Mouse (Mus musculus): ENCODE measurements at regions not wholly inside any gene's neighbourhood (a gene's known extent, or its start where the extent isn't known, plus 50 kb on each side); places are given as distances from the start of the nearest gene placed in this dataset.

GRCm38 (mm10) chr1:76427439-76427838, 881.4 kb downstream of the Slc4a3 start:
- no peak for TF ChIP-seq POLR2A (IDR thresholded peaks at IDR 0.05; ENCODE audit: low read depth, low read length)
- TF ChIP-seq CTCF (IDR thresholded peaks at IDR 0.05; ENCODE audit: extremely low read depth, insufficient read length, insufficient replicate concordance, low read depth, low read length), result no peak
- Histone ChIP-seq H3K4me1 (ENCODE audit: control insufficient read depth, insufficient read depth, insufficient read length, low read length) (no peaks in the 10 kb centered on the region), H3K27ac (ENCODE audit: insufficient read depth, low read depth, low read length) (no peak overlapping the region), H3K4me3 (ENCODE audit: low read depth, low read length) (no peak overlapping the region), H3K27me3 (ENCODE audit: control insufficient read depth, insufficient read depth, low read length) (no peaks in the 10 kb centered on the region), H3K36me3 (ENCODE audit: control insufficient read depth, insufficient read depth, low read length) (no peaks in the 10 kb centered on the region)
- 78% methylated on average over 7 of the region's 7 CpGs for WGBS

- Histone ChIP-seq H3K27ac (ENCODE audit: insufficient read depth, low read depth, low read length) (no peak overlapping the region), H3K27me3 (ENCODE audit: control insufficient read depth, insufficient read depth, low read length) (no peaks in the 10 kb centered on the region), H3K36me3 (ENCODE audit: control insufficient read depth, insufficient read depth, low read length) (no peaks in the 10 kb centered on the region), H3K4me3 (ENCODE audit: low read depth, low read length) (no peak overlapping the region), H3K4me1 (ENCODE audit: control insufficient read depth, insufficient read depth, insufficient read length, low read length) (no peaks in the 10 kb centered on the region)
- 81% methylated on average over 6 of the region's 6 CpGs for WGBS
- no peak for TF ChIP-seq CTCF (IDR thresholded peaks at IDR 0.05; ENCODE audit: extremely low read depth, insufficient read length, insufficient replicate concordance, low read depth, low read length)
- TF ChIP-seq POLR2A (IDR thresholded peaks at IDR 0.05; ENCODE audit: low read depth, low read length), result no peak
These were observed 884.1 kb downstream of the Slc4a3 start for GRCm38 (mm10) chr1:76430041-76430610.

DNA sequence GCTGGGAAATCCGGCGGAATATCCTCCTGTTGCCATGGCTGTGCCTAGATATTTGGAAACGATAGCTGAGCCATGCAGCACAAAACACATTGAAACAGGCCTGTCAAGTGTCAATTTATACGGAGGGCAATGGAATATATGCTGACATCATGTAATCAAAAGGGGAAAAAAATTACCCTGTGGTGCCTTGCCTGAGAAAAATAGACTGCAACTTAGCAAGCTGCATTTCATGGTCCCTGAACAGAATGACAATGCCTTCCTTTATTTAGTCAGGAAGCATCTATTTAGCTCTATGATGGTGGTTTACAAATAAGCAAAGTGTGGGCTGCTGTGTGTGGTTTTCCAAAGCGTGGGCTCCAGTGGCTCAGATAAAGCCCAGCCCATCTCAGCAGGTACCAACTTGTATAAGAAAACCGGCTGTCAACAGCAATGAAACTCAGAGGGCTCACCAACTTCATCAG, 887.4 kb downstream of the Slc4a3 start:
- Histone ChIP-seq H3K27me3 (ENCODE audit: control insufficient read depth, insufficient read depth, low read length) (no peaks in the 10 kb centered on the region), H3K27ac (ENCODE audit: insufficient read depth, low read depth, low read length) (no peak overlapping the region), H3K4me1 (ENCODE audit: control insufficient read depth, insufficient read depth, insufficient read length, low read length) (no peaks in the 10 kb centered on the region), H3K4me3 (ENCODE audit: low read depth, low read length) (no peak overlapping the region), H3K36me3 (ENCODE audit: control insufficient read depth, insufficient read depth, low read length) (no peaks in the 10 kb centered on the region)
- 66% methylated on average over 6 of the region's 6 CpGs for WGBS
- TF ChIP-seq POLR2A (IDR thresholded peaks at IDR 0.05; ENCODE audit: low read depth, low read length), result no peak
- no peak for TF ChIP-seq CTCF (IDR thresholded peaks at IDR 0.05; ENCODE audit: extremely low read depth, insufficient read length, insufficient replicate concordance, low read depth, low read length)

DNA sequence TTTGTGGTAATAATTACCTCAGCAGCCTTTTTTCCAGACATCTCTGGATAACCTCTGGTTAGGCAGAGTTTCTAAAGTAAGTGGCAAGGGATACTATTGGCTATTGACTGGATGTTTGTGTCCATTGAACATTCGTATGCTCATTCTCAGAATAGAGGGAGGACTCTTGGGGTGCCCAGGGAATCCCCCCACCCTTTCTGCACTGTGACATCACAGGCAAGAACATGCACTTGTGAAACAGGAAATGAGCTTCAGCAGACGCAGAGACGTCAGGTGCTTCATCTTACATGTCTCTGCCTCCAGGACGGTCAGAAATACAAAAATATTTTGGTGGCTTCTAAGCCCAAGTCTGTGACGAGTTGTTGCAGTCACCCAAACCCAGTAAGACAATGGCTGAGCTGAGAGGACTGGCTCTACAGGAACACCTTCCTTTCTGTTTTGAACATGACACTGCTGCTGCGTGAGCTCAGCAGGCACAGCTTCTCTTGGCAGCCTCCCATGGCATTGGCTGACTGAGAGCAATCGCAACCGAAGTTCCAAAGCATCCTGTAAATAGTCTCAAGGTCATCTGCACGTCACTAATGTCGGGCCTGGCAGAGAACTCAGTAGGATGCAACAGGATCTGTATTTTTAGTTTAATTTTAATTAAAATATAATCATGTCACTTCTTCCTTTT, 904.6 kb downstream of the Slc4a3 start:
- H3K36me3 ChIP-seq (ENCODE audit: control insufficient read depth, insufficient read depth, low read length), result no peaks in the 10 kb centered on the region
- H3K4me1 ChIP-seq (ENCODE audit: control insufficient read depth, insufficient read depth, insufficient read length, low read length), result no peaks in the 10 kb centered on the region
- WGBS, result 55% methylated on average over 10 of the region's 10 CpGs
- no peak for TF ChIP-seq POLR2A (IDR thresholded peaks at IDR 0.05; ENCODE audit: low read depth, low read length)
- TF ChIP-seq CTCF (IDR thresholded peaks at IDR 0.05; ENCODE audit: extremely low read depth, insufficient read length, insufficient replicate concordance, low read depth, low read length), result no peak
- H3K27me3 ChIP-seq (ENCODE audit: control insufficient read depth, insufficient read depth, low read length), result no peaks in the 10 kb centered on the region
- no peak overlapping the region for H3K4me3 ChIP-seq (ENCODE audit: low read depth, low read length)
- H3K27ac ChIP-seq (ENCODE audit: insufficient read depth, low read depth, low read length), result no peak overlapping the region

- TF ChIP-seq CTCF (IDR thresholded peaks at IDR 0.05; ENCODE audit: extremely low read depth, insufficient read length, insufficient replicate concordance, low read depth, low read length), result no peak
- no peak for TF ChIP-seq POLR2A (IDR thresholded peaks at IDR 0.05; ENCODE audit: low read depth, low read length)
- H3K27ac ChIP-seq (ENCODE audit: insufficient read depth, low read depth, low read length), result no peak overlapping the region
- no peaks in the 10 kb centered on the region for H3K36me3 ChIP-seq (ENCODE audit: control insufficient read depth, insufficient read depth, low read length)
- no peaks in the 10 kb centered on the region for H3K27me3 ChIP-seq (ENCODE audit: control insufficient read depth, insufficient read depth, low read length)
- no peaks in the 10 kb centered on the region for H3K4me1 ChIP-seq (ENCODE audit: control insufficient read depth, insufficient read depth, insufficient read length, low read length)
- H3K4me3 ChIP-seq (ENCODE audit: low read depth, low read length), result no peak overlapping the region
- 81% methylated on average over 7 of the region's 7 CpGs for WGBS
These were observed 907.2 kb downstream of the Slc4a3 start for GRCm38 (mm10) chr1:76453160-76453710.

DNA sequence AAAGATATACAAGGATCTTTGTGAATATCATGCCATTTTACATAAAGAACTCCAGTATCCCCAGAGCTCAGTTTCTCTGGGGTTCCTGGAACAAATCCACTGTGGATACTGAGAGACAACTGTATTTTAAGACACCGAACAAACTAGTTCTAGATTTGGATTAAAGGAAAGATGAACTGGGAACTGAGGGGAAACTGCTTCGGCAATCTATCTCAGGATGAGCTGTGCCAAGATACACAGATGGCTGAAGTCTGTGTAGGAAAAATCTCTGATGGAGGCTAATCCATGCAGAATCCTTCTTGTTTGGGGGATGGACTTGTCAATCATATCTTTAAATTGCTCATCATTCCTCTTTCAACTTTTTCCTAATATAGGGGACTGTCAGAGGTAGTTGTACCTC, 920.5 kb downstream of the Slc4a3 start:
- Histone ChIP-seq H3K4me3 (ENCODE audit: low read depth, low read length) (no peak overlapping the region), H3K4me1 (ENCODE audit: control insufficient read depth, insufficient read depth, insufficient read length, low read length) (no peaks in the 10 kb centered on the region), H3K27me3 (ENCODE audit: control insufficient read depth, insufficient read depth, low read length) (no peaks in the 10 kb centered on the region), H3K27ac (ENCODE audit: insufficient read depth, low read depth, low read length) (no peak overlapping the region), H3K36me3 (ENCODE audit: control insufficient read depth, insufficient read depth, low read length) (no peaks in the 10 kb centered on the region)
- 77% methylated on average over 2 of the region's 2 CpGs for WGBS
- TF ChIP-seq CTCF (IDR thresholded peaks at IDR 0.05; ENCODE audit: extremely low read depth, insufficient read length, insufficient replicate concordance, low read depth, low read length), result no peak

- WGBS, result 87% methylated on average over 4 of the region's 4 CpGs
- TF ChIP-seq POLR2A (IDR thresholded peaks at IDR 0.05; ENCODE audit: low read depth, low read length) (no peak), CTCF (IDR thresholded peaks at IDR 0.05; ENCODE audit: extremely low read depth, insufficient read length, insufficient replicate concordance, low read depth, low read length) (no peak)
- no peak overlapping the region for H3K4me3 ChIP-seq (ENCODE audit: low read depth, low read length)
- no peaks in the 10 kb centered on the region for H3K36me3 ChIP-seq (ENCODE audit: control insufficient read depth, insufficient read depth, low read length)
- no peaks in the 10 kb centered on the region for H3K4me1 ChIP-seq (ENCODE audit: control insufficient read depth, insufficient read depth, insufficient read length, low read length)
- no peak overlapping the region for H3K27ac ChIP-seq (ENCODE audit: insufficient read depth, low read depth, low read length)
- no peaks in the 10 kb centered on the region for H3K27me3 ChIP-seq (ENCODE audit: control insufficient read depth, insufficient read depth, low read length)
These were observed 938.1 kb downstream of the Slc4a3 start for GRCm38 (mm10) chr1:76484193-76484592.
